Mouse (Mus musculus) bone marrow, adult 2 months (tissue): ENCODE measurements at regions not wholly inside any gene's neighbourhood (a gene's known extent, or its start where the extent isn't known, plus 50 kb on each side); places are given as distances from the start of the nearest gene placed in this dataset.

ENCODE experiments used
- H3K27ac ChIP-seq: fragments of 200-500 bp; 2 replicates; pipeline ENCODE4 v1.5.1; 2012; ENCODE audit warnings: low read depth, mild to moderate bottlenecking, control low read depth, inconsistent platforms, low read length; ENCODE audit not compliant: control insufficient read depth, poor library complexity, insufficient read depth
- H3K4me1 ChIP-seq: fragments of 200-500 bp; 2 replicates; pipeline ENCODE4 v1.6.1; 2011; ENCODE audit warnings: low read length; ENCODE audit not compliant: control insufficient read depth, insufficient read depth
- H3K4me3 ChIP-seq: fragments of 200-500 bp; replicated peaks from 2 replicates; pipeline ENCODE3; 2011; ENCODE audit warnings: mild to moderate bottlenecking, low read depth, low read length, control low read depth; ENCODE audit not compliant: control insufficient read depth
- CTCF ChIP-seq: fragments of 200-500 bp; IDR thresholded peaks from 2 replicates; pipeline ENCODE4 v1.5.1; 2011; ENCODE audit warnings: low read length, control low read depth; ENCODE audit not compliant: control insufficient read depth, insufficient read depth
- POLR2A ChIP-seq: fragments of 200-500 bp; IDR thresholded peaks from 2 replicates; pipeline ENCODE4 v1.6.1; 2011; ENCODE audit warnings: low read depth, mild to moderate bottlenecking, control low read depth, low read length, borderline replicate concordance; ENCODE audit not compliant: control insufficient read depth
- WGBS: fragments of 180-500 bp; shearing (Covaris S2); methylation state at CpG from one replicate; pipeline ENCODE4 v1.1.7; 2018; 5-methylcytosine and 5-hydroxymethylcytosine counted together

GRCm38 (mm10) chr2:61201387-61201786, 238.4 kb upstream of the Rbms1 start:
- H3K27ac ChIP-seq: no peak overlapping the region
- no peak for TF ChIP-seq POLR2A
- TF ChIP-seq CTCF: no peak
- H3K4me3 ChIP-seq: no peak overlapping the region
- H3K4me1 ChIP-seq: no peaks in the 10 kb centered on the region; the same call in 1 of the 2 replicates

- Histone ChIP-seq H3K4me1 (no peaks in the 10 kb centered on the region), H3K27ac (no peak overlapping the region), H3K4me3 (no peak overlapping the region)
- TF ChIP-seq CTCF: no peak
- no peak for TF ChIP-seq POLR2A
- WGBS: 77% methylated on average over 2 of the region's 2 CpGs
These were observed 231.0 kb upstream of the Rbms1 start for GRCm38 (mm10) chr2:61193976-61194375.

- H3K27ac ChIP-seq: no peak overlapping the region
- TF ChIP-seq CTCF: no peak
- TF ChIP-seq POLR2A: no peak
- 81% methylated on average over 8 of the region's 8 CpGs for WGBS
- H3K4me3 ChIP-seq: no peak overlapping the region
- H3K4me1 ChIP-seq: no peaks in the 10 kb centered on the region
These were observed 219.5 kb upstream of the Rbms1 start for GRCm38 (mm10) chr2:61182424-61182979.

- TF ChIP-seq CTCF: no peak
- TF ChIP-seq POLR2A: no peak
These were observed 214.8 kb upstream of the Rbms1 start for GRCm38 (mm10) chr2:61177801-61178200.

GRCm38 (mm10) chr2:61176807-61177206, 213.8 kb upstream of the Rbms1 start:
- 70% methylated on average over 2 of the region's 2 CpGs for WGBS

More at GRCm38 (mm10) chr2:61177801-61178200, 214.8 kb upstream of the Rbms1 start:
- 56% methylated on average over 2 of the region's 2 CpGs for WGBS
- no peak overlapping the region for H3K4me3 ChIP-seq
- H3K27ac ChIP-seq: no peak overlapping the region
- no peaks in the 10 kb centered on the region for H3K4me1 ChIP-seq

GRCm38 (mm10) chr2:61173581-61173980, 210.6 kb upstream of the Rbms1 start:
- TF ChIP-seq POLR2A (no peak), CTCF (no peak)
- WGBS: 80% methylated on average over 2 of the region's 2 CpGs
- Histone ChIP-seq H3K4me3 (no peak overlapping the region), H3K27ac (no peak overlapping the region), H3K4me1 (no peaks in the 10 kb centered on the region)

More at GRCm38 (mm10) chr2:61176807-61177206, 213.8 kb upstream of the Rbms1 start:
- H3K4me3 ChIP-seq: no peak overlapping the region
- TF ChIP-seq POLR2A: no peak
- no peak for TF ChIP-seq CTCF
- H3K4me1 ChIP-seq: no peaks in the 10 kb centered on the region
- H3K27ac ChIP-seq: no peak overlapping the region

GRCm38 (mm10) chr2:61161336-61161735, 198.3 kb upstream of the Rbms1 start:
- Histone ChIP-seq H3K4me1 (no peaks in the 10 kb centered on the region), H3K4me3 (no peak overlapping the region), H3K27ac (no peak overlapping the region)
- 71% methylated on average over 1 of the region's 1 CpGs for WGBS
- TF ChIP-seq CTCF (no peak), POLR2A (no peak)

- H3K4me1 ChIP-seq: no peaks in the 10 kb centered on the region
- WGBS: 84% methylated on average over 3 of the region's 3 CpGs
- no peak for TF ChIP-seq POLR2A
- H3K4me3 ChIP-seq: no peak overlapping the region
- H3K27ac ChIP-seq: no peak overlapping the region
These were observed 196.8 kb upstream of the Rbms1 start for GRCm38 (mm10) chr2:61159761-61160160.
